Mouse (Mus musculus) ES-Bruce4 (cell line): ENCODE data around the gene Yipf1.

Source experiments
- CTCF ChIP-seq: IDR thresholded peaks from one replicate; pipeline ENCODE4 v1.8.1; 2011; ENCODE audit warnings: low read depth, low read length
- POLR2A ChIP-seq: IDR thresholded peaks from one replicate; pipeline ENCODE4 v1.8.1; 2011; ENCODE audit warnings: low read length; ENCODE audit not compliant: insufficient read depth

- TF ChIP-seq POLR2A (no peak), CTCF (no peak)
Measured at GRCm38 (mm10) chr4:107341354-107341753, 27.2 kb downstream of the Yipf1 start.
